Mouse (Mus musculus) MEL (cell line): ENCODE measurements around the gene Mmp11.

ENCODE experiments used
- CHD2 ChIP-seq: IDR thresholded peaks from 2 replicates; pipeline ENCODE4 v1.6.1; 2011; ENCODE audit warnings: low read length, improper control_type of control experiment
- E2F4 ChIP-seq: IDR thresholded peaks from 2 replicates; pipeline ENCODE4 v1.6.1; 2011; ENCODE audit warnings: low read depth, low read length, improper control_type of control experiment, borderline replicate concordance
- EP300 ChIP-seq, 2 experiments: IDR thresholded peaks; 2 replicates each; pipeline ENCODE4 v1.6.1; 2011; ENCODE audit warnings: improper control_type of control experiment in 2 of 2, low read length in 2 of 2, low read depth in 1 of 2, mild to moderate bottlenecking in 1 of 2
- MAZ ChIP-seq: IDR thresholded peaks from 2 replicates; pipeline ENCODE4 v1.6.1; 2012; ENCODE audit warnings: low read depth, mild to moderate bottlenecking, inconsistent platforms, low read length, improper control_type of control experiment
- NELFE ChIP-seq: IDR thresholded peaks from 2 replicates; pipeline ENCODE4 v1.6.1; 2011; ENCODE audit warnings: low read depth, low read length, improper control_type of control experiment
- POLR2A ChIP-seq, 2 experiments: IDR thresholded peaks; 2 replicates each; pipeline ENCODE4 v1.6.1; 2011 to 2012; ENCODE audit warnings: low read length in 2 of 2, mild to moderate bottlenecking in 2 of 2, control low read depth in 1 of 2, improper control_type of control experiment in 1 of 2, low read depth in 1 of 2, moderate library complexity in 1 of 2; ENCODE audit not compliant: control insufficient read depth in 1 of 2, insufficient read depth in 1 of 2, poor library complexity in 1 of 2

- TF ChIP-seq E2F4 (no peak), POLR2A (IDR thresholded peaks at IDR 0.05; ENCODE audit: control insufficient read depth in 1 of 2, insufficient read depth in 1 of 2, low read depth in 1 of 2, low read length in 2 of 2, poor library complexity in 1 of 2) (0 out of 4 replicates have a peak, but pooled peaks have one; percentile 25 to 36), EP300 (IDR thresholded peaks at IDR 0.05; ENCODE audit: low read depth in 1 of 2, low read length in 2 of 2) (no peak), NELFE (no peak), MAZ (no peak), CHD2 (no peak)
Observed at GRCm38 (mm10) chr10:75893089-75893750, 43.1 kb downstream of the Mmp11 start, which contains the start of gene Derl3.
